Comparison of ENCODE assay signal across 8 mouse cellular contexts in the genomic region with DNA sequence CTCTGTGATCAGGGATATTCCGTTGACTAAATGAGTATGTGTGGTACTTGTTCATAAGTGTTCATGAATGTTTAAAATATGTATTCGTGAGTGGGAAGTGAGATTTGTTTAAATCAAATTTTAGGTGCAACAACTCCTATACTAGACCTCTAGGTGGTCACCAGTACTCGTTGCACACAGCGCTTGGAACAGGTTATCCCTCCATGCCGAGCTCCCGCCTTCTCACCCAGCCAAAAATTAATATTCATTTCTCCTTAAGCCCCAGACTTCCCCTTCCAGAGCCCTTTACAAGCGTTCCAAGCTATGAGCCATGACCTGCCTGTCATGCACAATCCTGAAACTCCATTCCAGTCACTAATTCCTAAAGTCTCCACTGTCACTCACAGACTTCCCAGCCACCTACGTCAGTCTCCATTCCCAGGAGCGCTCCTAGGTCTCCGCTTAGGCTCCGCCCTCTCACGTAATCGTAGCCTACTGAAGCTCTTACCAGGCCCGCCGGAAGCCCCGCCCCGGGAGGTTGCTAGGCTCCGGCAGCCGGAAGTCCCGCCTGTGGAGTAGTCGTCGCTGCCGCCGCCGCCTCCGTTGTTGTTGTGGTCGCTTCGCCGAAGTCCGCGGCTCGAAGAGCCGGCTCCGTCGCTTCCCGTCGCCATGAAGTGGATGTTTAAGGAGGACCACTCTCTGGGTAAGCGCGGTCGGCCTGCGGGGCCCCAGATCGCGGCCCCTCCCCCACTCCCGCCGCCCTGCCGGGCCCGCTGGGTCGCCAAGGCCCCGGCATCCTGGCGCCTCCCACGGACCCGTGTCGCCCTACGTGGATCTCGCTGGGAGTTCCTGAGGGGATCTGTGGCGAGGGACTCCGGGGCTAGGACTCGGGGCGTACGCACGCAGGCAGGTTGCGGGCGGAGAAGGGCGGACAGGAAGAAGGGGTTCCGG. TPM values are rescaled to one million over a fixed set of nuclear protein-coding genes. Genes with fewer than 3 reads are reported as not detected.
DNase-seq lines count a peak whose midpoint lies in the region; ATAC-seq and TF ChIP-seq lines count a peak whose summit lies in the region.

A gene (plus strand): TSS at position 533 of the 930 bp plus-strand sequence.

- peak within 1 kb of the TSS; percentile 21; the same call in 1 of the 2 replicates for H3K27ac ChIP-seq in MEL (ENCODE audit: control insufficient read depth, low read depth, low read length)
- peak within 1 kb of the TSS; percentile 74 for H3K27ac ChIP-seq in cerebellum, adult 2 months (ENCODE audit: insufficient read depth, low read length)
- peak within 1 kb of the TSS; percentile 74 for H3K27ac ChIP-seq in forebrain, postnatal 0 days (ENCODE audit: low read depth, low read length)
- peak within 1 kb of the TSS; percentile 81 for H3K27ac ChIP-seq in lung, embryonic 15.5 days

- DNase-seq in MEL (ENCODE audit: low read depth, low spot score) = peak; percentile 96
- DNase-seq in cerebellum, adult 2 months = peak; percentile 97 to 99
- DNase-seq in forebrain, postnatal 0 days = peak; percentile 97
- DNase-seq in heart, postnatal 4 days = peak; percentile 97
- DNase-seq in layer of hippocampus, adult 8-10 months (ENCODE audit: low spot score in 2 of 2) = peak; percentile 96
- DNase-seq in ovary, adult 18-20 months (ENCODE audit: low spot score) = peak; percentile 94
- DNase-seq in thymus, postnatal 0 days (ENCODE audit: low spot score) = peak; percentile 94

- TF ChIP-seq EP300 in MEL (IDR thresholded peaks at IDR 0.05; ENCODE audit: low read depth in 1 of 2, low read length in 2 of 2) = 0 out of 4 replicates have a peak, but pooled peaks of 1 of the 2 experiments have one; percentile 11

- peak within 1 kb of the TSS; percentile 94 for H3K4me2 ChIP-seq in forebrain, postnatal 0 days (ENCODE audit: low read depth)
- peak within 1 kb of the TSS; percentile 96 for H3K4me2 ChIP-seq in lung, embryonic 15.5 days

- TF ChIP-seq CTCF in MEL (IDR thresholded peaks at IDR 0.05 in 2 of 3, conservative IDR thresholded peaks at IDR 0.05 in 1 of 3; ENCODE audit: control insufficient read depth in 1 of 3, insufficient read depth in 1 of 3, low read depth in 2 of 3, low read length in 3 of 3, poor library complexity in 1 of 3, severe bottlenecking in 1 of 3) = no peak
- no peak for TF ChIP-seq CTCF in cerebellum, adult 2 months (IDR thresholded peaks at IDR 0.05; ENCODE audit: borderline replicate concordance, insufficient read depth, low read depth, low read length)
- TF ChIP-seq CTCF in forebrain, postnatal 0 days (IDR thresholded peaks at IDR 0.05; ENCODE audit: low read depth) = 0 out of 2 replicates have a peak, but pooled peaks have one; percentile 19

- WGBS in cerebellum, adult 2 months = under 1% methylated on average over 65 of the region's 65 CpGs
- WGBS in forebrain, postnatal 0 days = under 1% methylated on average over 65 of the region's 65 CpGs
- WGBS in lung, embryonic 15.5 days = under 1% methylated on average over 65 of the region's 65 CpGs

- H3K4me1 ChIP-seq in MEL (ENCODE audit: control insufficient read depth in 1 of 2, insufficient read depth in 2 of 2, low read length in 2 of 2) = peaks cover 4 to 18% of the 10 kb centered on the region in 2 experiments
- H3K4me1 ChIP-seq in cerebellum, adult 2 months (ENCODE audit: control insufficient read depth, insufficient read depth, low read length) = peaks cover 8% of the 10 kb centered on the region
- 0 out of 2 replicates have a peak, but pooled peaks cover 12% of the 10 kb centered on the region for H3K4me1 ChIP-seq in forebrain, postnatal 0 days (ENCODE audit: insufficient read depth)
- H3K4me1 ChIP-seq in lung, embryonic 15.5 days = peaks cover 19% of the 10 kb centered on the region

- H3K79me2 ChIP-seq in MEL (ENCODE audit: control insufficient read depth, insufficient read depth, low read length, poor library complexity) = peaks cover 5% of the 10 kb centered on the region; the same call in 1 of the 2 replicates

- peak; percentile 13 to 39; a peak in 1 of 4 replicates for TF ChIP-seq POLR2A in MEL (IDR thresholded peaks at IDR 0.05; ENCODE audit: control insufficient read depth in 1 of 2, insufficient read depth in 1 of 2, low read depth in 1 of 2, low read length in 2 of 2, poor library complexity in 1 of 2)
- peak; percentile 60; the same call in 1 of the 2 replicates for TF ChIP-seq POLR2A in cerebellum, adult 2 months (IDR thresholded peaks at IDR 0.05; ENCODE audit: borderline replicate concordance, insufficient read depth, low read length)

- peak within 1 kb of the TSS; percentile 75 to 93 for H3K4me3 ChIP-seq in MEL (ENCODE audit: control insufficient read depth in 1 of 2, insufficient read depth in 1 of 2, low read depth in 2 of 2, low read length in 2 of 2)
- H3K4me3 ChIP-seq in cerebellum, adult 2 months (replicated peaks; ENCODE audit: insufficient read depth, low read depth, low read length) = peak within 1 kb of the TSS; percentile 89
- H3K4me3 ChIP-seq in forebrain, postnatal 0 days (ENCODE audit: low read depth, low read length) = peak within 1 kb of the TSS; percentile 100
- H3K4me3 ChIP-seq in lung, embryonic 15.5 days = peak within 1 kb of the TSS; percentile 100

- peaks cover 0 to 12% of the 10 kb centered on the region in 2 experiments; a peak in 3 of 4 replicates for H3K36me3 ChIP-seq in MEL (ENCODE audit: control insufficient read depth in 1 of 2, insufficient read depth in 2 of 2, low read length in 2 of 2)
- peaks cover 25% of the 10 kb centered on the region for H3K36me3 ChIP-seq in forebrain, postnatal 0 days (ENCODE audit: insufficient read depth)
- peaks cover 23% of the 10 kb centered on the region for H3K36me3 ChIP-seq in lung, embryonic 15.5 days

- H3K9me3 ChIP-seq in MEL (replicated peaks; ENCODE audit: insufficient read depth, low read length) = no peaks in the 10 kb centered on the region
- no peaks in the 10 kb centered on the region for H3K9me3 ChIP-seq in forebrain, postnatal 0 days (ENCODE audit: low read length)
- no peaks in the 10 kb centered on the region for H3K9me3 ChIP-seq in lung, embryonic 15.5 days

- peak; percentile 100 for ATAC-seq in forebrain, postnatal 0 days
- ATAC-seq in lung, embryonic 15.5 days (ENCODE audit: borderline replicate concordance, extremely low read depth, low FRiP score, low TSS enrichment) = peak; percentile 98

- peak within 1 kb of the TSS; percentile 72 for H3K9ac ChIP-seq in MEL (ENCODE audit: control insufficient read depth, low read depth, low read length, poor library complexity, severe bottlenecking)
- peak within 1 kb of the TSS; percentile 84 for H3K9ac ChIP-seq in forebrain, postnatal 0 days
- H3K9ac ChIP-seq in lung, embryonic 15.5 days = peak within 1 kb of the TSS; percentile 87

- no peaks in the 10 kb centered on the region for H3K27me3 ChIP-seq in MEL (ENCODE audit: control insufficient read depth in 1 of 2, insufficient read depth in 2 of 2, low read length in 2 of 2)
- no peaks in the 10 kb centered on the region for H3K27me3 ChIP-seq in cerebellum, adult 2 months (ENCODE audit: control insufficient read depth, insufficient read depth, low read length)
- no peaks in the 10 kb centered on the region for H3K27me3 ChIP-seq in forebrain, postnatal 0 days (ENCODE audit: insufficient read depth, low read length)
- H3K27me3 ChIP-seq in lung, embryonic 15.5 days = no peaks in the 10 kb centered on the region

- TF ChIP-seq RAD21 in MEL (IDR thresholded peaks at IDR 0.05; ENCODE audit: low read depth, low read length) = no peak

TF ChIP-seq in MEL, 35 proteins besides CTCF, POLR2A, EP300 and RAD21 (continues in another document):
- TF ChIP-seq GATA1 (IDR thresholded peaks at IDR 0.05; ENCODE audit: low read depth, low read length) (no peak), HCFC1 (IDR thresholded peaks at IDR 0.05; ENCODE audit: low read depth, low read length) (peak; percentile 77), MAFK (IDR thresholded peaks at IDR 0.05; ENCODE audit: borderline replicate concordance, low read depth, low read length) (no peak), ETS1 (IDR thresholded peaks at IDR 0.05; ENCODE audit: low read depth, low read length) (no peak), ZC3H11A (IDR thresholded peaks at IDR 0.05; ENCODE audit: low read depth, low read length) (no peak), RCOR1 (IDR thresholded peaks at IDR 0.05; ENCODE audit: low read depth, low read length) (0 out of 2 replicates have a peak, but pooled peaks have one; percentile 21), GABPA (IDR thresholded peaks at IDR 0.05; ENCODE audit: low read depth, low read length) (no peak), NRF1 (IDR thresholded peaks at IDR 0.05; ENCODE audit: insufficient read depth, low read depth, low read length, poor library complexity, severe bottlenecking) (no peak), ZKSCAN1 (IDR thresholded peaks at IDR 0.05; ENCODE audit: low read depth, low read length) (no peak), SMC3 (IDR thresholded peaks at IDR 0.05; ENCODE audit: low read depth, low read length) (no peak), USF1 (IDR thresholded peaks at IDR 0.05; ENCODE audit: low read depth, low read length) (no peak), TCF12 (IDR thresholded peaks at IDR 0.05; ENCODE audit: low read depth, low read length) (no peak), MAX (IDR thresholded peaks at IDR 0.05; ENCODE audit: low read length) (no peak), TAL1 (IDR thresholded peaks at IDR 0.05; ENCODE audit: low read length) (no peak), BHLHE40 (IDR thresholded peaks at IDR 0.05; ENCODE audit: borderline replicate concordance, low read depth, low read length) (no peak), SIN3A (IDR thresholded peaks at IDR 0.05; ENCODE audit: low read length) (peak; percentile 23), TBP (IDR thresholded peaks at IDR 0.05; ENCODE audit: low read depth, low read length) (no peak), JUND (IDR thresholded peaks at IDR 0.05; ENCODE audit: low read depth, low read length) (no peak), ZMIZ1 (IDR thresholded peaks at IDR 0.05; ENCODE audit: low read depth, low read length) (no peak), ZNF384 (IDR thresholded peaks at IDR 0.05; ENCODE audit: low read depth, low read length) (no peak), POLR2AphosphoS5 (IDR thresholded peaks at IDR 0.05; ENCODE audit: borderline replicate concordance, low read depth, low read length) (no peak)

RNA-seq across cellular contexts. Expression of the gene that starts here (rescaled TPM):
- 18.4 and 21.6 TPM in 2 replicates for total RNA-seq in MEL (2012; rRNA removed)
- polyA plus RNA-seq in MEL (2012; ENCODE audit: insufficient read depth in 1 of 2, insufficient read length in 2 of 2, low read depth in 1 of 2, low replicate concordance in 2 of 2, missing spikeins in 1 of 2) = 10 to 100 TPM in 1 of 2 experiments, not detected in 1; 22.5 TPM
- 373 and 404 TPM in 2 replicates for polyA plus RNA-seq in cerebellum, adult 2 months (2012; rRNA removed)
- 155 and 165 TPM in 2 replicates for total RNA-seq in forebrain, postnatal 0 days (2014; rRNA removed)
- polyA plus RNA-seq in forebrain, postnatal 0 days (2015; fragmentation: Nextera tagmentation; extraction: Ambion mirVana) = 484 and 489 TPM in 2 replicates
- total RNA-seq in heart, postnatal 4 days (2021) = 100 to 1,000 TPM; 104 to 105 TPM
- 100 to 1,000 TPM; 204 to 223 (median 217) TPM for total RNA-seq in layer of hippocampus, adult 8-10 months (2022)
- polyA plus RNA-seq in lung, embryonic 15.5 days (2015; fragmentation: Nextera tagmentation; extraction: Ambion mirVana) = 181 and 184 TPM in 2 replicates
- 278 and 281 TPM in 2 replicates for polyA plus RNA-seq in thymus, postnatal 0 days (2015; fragmentation: Nextera tagmentation; extraction: Ambion mirVana)

Comparison
In these comparisons a context has a peak if more than half of its experiments do, and no peak if none do; other contexts are left out.
1. Peak in every context shown above with its lines: DNase-seq, ATAC-seq, H3K4me3 ChIP-seq and H3K27ac ChIP-seq.
2. H3K27ac ChIP-seq: peak in every context shown above with its lines; median percentile 81 in lung, embryonic 15.5 days; 74 in cerebellum, adult 2 months; 74 in forebrain, postnatal 0 days; 21 in MEL.